Mouse (Mus musculus): Measurements from ENCODE around the gene Snrnp35. TPM values are rescaled to one million over a fixed set of nuclear protein-coding genes. Genes with fewer than 3 reads are reported as not detected.
"Not testable (repeated sequence)": the region's sequence is repeated elsewhere in the genome, so short reads cannot be mapped to it uniquely, and the experiment has no call there.

The Snrnp35 gene
- polyA plus RNA-seq, 1 experiment from 2014 or later: 6.5 TPM

DNA sequence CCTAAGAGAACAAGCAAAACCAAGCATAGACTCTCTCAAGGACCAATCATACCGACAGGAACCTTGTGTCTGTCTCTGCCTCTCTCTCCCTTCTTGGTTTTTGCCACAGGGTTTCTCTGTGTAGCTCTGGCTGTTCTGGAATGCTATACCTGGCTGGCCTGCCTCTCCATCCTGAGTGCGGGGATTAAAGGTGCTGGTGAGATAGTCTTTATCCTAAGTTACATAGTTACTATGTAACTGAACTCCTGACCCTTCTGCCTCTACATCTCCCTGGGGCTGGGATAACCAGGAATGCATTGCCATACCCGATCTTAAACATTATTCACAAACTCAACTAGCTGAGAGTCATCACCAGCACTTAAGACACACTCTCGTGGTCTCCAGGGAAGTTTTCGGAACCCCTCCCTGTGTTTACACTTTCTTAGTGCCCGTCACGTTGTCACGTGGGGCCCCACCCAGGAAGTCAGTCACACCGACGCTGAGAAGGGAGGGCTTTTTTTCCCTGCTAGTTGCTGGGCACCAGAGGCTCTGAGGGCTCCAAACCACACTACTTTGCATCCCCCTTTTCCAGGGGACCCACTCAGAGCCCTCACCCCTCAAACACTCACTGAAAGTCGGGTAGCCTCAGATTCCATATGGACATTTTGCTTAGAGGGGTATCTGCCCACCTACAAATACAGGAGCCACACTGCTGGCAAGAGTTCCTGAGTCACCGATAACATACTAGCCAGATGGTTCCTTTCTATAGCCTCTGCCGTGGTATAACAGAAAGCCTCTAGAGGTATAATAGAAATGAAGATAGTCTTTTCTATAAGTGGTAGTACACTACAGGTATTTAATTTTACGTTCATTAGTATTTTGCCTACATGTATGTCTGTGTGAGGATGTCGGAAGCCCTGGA lies 13.9 kb downstream of the Snrnp35 start:
- H3K27ac ChIP-seq (ENCODE audit: low read depth): peak overlapping the region; percentile 29; the same call in 1 of the 2 replicates
- whole genome bisulfite sequencing (ENCODE audit: insufficient replicate concordance): 37% methylated on average over 15 of the region's 15 CpGs

DNA sequence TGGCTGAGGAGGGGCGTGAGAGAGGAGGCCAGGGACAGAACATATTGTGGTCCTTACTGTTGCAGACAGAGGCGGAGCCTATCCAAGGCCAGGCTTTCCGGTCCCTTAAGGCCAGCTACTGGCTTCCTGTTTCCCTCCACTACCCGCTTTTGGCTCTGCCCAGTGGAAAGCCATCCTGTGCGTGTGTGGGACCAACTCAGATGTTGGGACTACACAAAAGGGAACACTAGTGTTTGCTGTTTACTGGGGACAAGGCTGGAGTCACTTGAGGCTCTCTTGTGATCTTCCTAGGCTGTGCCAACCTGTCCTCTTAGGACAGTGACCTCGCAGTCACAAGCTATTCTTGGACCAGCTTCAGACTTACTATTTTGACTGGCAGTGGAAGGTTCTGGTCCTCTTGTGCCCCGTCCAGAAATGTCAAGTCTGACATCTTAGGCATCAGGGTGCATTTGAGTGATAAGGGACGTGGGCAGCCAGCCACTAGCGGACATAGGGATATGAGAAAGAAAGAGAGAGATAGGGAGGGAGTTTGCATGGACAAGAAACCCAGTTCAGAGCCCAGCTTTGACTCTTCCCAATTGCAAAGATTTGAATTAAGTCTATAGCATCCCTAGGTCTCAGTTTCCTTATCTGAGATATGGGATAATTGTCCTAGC lies 15.4 kb downstream of the Snrnp35 start:
- 33% methylated on average over 9 of the region's 9 CpGs for WGBS (ENCODE audit: insufficient replicate concordance)
- H3K4me1 ChIP-seq (ENCODE audit: insufficient read depth): peaks cover 24% of the 10 kb centered on the region
- peak overlapping the region; percentile 24; the same call in 1 of the 2 replicates for H3K27ac ChIP-seq (ENCODE audit: low read depth)
- no peaks in the 10 kb centered on the region for H3K27me3 ChIP-seq (ENCODE audit: insufficient read depth, low read length)
- TF ChIP-seq CTCF (IDR thresholded peaks at IDR 0.05; ENCODE audit: low read depth) (no peak), EP300 (IDR thresholded peaks at IDR 0.05; ENCODE audit: low read depth) (no peak)
- DNase-seq (peak; percentile 35), ATAC-seq (peak; percentile 54)
- H3K9ac ChIP-seq (replicated peaks): no peak overlapping the region
- no peaks in the 10 kb centered on the region for H3K36me3 ChIP-seq (replicated peaks; ENCODE audit: insufficient read depth, low read length)
- 0 out of 2 replicates have a peak overlapping the region, but pooled peaks have one; percentile 0 for H3K4me2 ChIP-seq (ENCODE audit: low read depth, low read length)
- H3K4me3 ChIP-seq (ENCODE audit: low read depth, low read length): no peak overlapping the region
- no peaks in the 10 kb centered on the region for H3K9me3 ChIP-seq (ENCODE audit: low read length)

More for the DNA sequence above, 13.9 kb downstream of the Snrnp35 start:
- TF ChIP-seq EP300 (IDR thresholded peaks at IDR 0.05; ENCODE audit: low read depth) (no peak), CTCF (IDR thresholded peaks at IDR 0.05; ENCODE audit: low read depth) (no peak)
- H3K9ac ChIP-seq (replicated peaks): no peak overlapping the region; the same call in 1 of the 2 replicates
- no peak overlapping the region for H3K4me3 ChIP-seq (ENCODE audit: low read depth, low read length)
- 0 out of 2 replicates have a peak, but pooled peaks have one; percentile 35 for ATAC-seq
- peaks cover 24% of the 10 kb centered on the region for H3K4me1 ChIP-seq (ENCODE audit: insufficient read depth)
- peak; percentile 40 for DNase-seq
- H3K36me3 ChIP-seq (replicated peaks; ENCODE audit: insufficient read depth, low read length): no peaks in the 10 kb centered on the region
- H3K9me3 ChIP-seq (ENCODE audit: low read length): no peaks in the 10 kb centered on the region
- H3K4me2 ChIP-seq (ENCODE audit: low read depth, low read length): peak overlapping the region; percentile 48
- no peaks in the 10 kb centered on the region for H3K27me3 ChIP-seq (ENCODE audit: insufficient read depth, low read length)

- 0 out of 2 replicates have a peak overlapping the region, but pooled peaks have one; percentile 0 for H3K4me2 ChIP-seq (ENCODE audit: low read depth, low read length)
- H3K27me3 ChIP-seq (ENCODE audit: insufficient read depth, low read length): no peaks in the 10 kb centered on the region
- H3K9me3 ChIP-seq (ENCODE audit: low read length): no peaks in the 10 kb centered on the region
- 42% methylated on average over 5 of the region's 5 CpGs for WGBS (ENCODE audit: insufficient replicate concordance)
- no peak overlapping the region for H3K9ac ChIP-seq (replicated peaks)
- peak overlapping the region; percentile 24; the same call in 1 of the 2 replicates for H3K27ac ChIP-seq (ENCODE audit: low read depth)
- ATAC-seq (no peak), DNase-seq (no peak)
- no peak overlapping the region for H3K4me3 ChIP-seq (ENCODE audit: low read depth, low read length)
- no peak for TF ChIP-seq EP300 (IDR thresholded peaks at IDR 0.05; ENCODE audit: low read depth)
- no peak for TF ChIP-seq CTCF (IDR thresholded peaks at IDR 0.05; ENCODE audit: low read depth)
- H3K4me1 ChIP-seq (ENCODE audit: insufficient read depth): peaks cover 24% of the 10 kb centered on the region
- H3K36me3 ChIP-seq (replicated peaks; ENCODE audit: insufficient read depth, low read length): no peaks in the 10 kb centered on the region
These were observed 16.1 kb downstream of the Snrnp35 start for GRCm38 (mm10) chr5:124499001-124499400.

DNA sequence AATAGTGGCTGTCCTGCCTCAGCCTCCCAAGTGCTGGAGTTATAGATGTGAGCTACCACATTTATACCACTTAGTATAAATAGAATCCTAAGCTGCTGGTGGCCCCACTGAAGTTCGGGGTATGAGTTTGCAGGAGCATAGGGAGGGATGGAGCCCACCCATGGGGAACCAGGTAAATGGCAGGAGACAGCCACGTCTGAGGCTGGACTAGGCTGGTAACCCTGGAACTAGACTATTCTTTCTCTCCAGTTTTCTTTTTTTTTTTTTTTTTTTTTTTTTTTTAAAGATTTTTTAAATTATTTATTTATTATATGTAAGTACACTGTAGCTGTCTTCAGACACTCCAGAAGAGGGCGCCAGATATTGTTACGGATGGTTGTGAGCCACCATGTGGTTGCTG lies 17.1 kb downstream of the Snrnp35 start:
- not testable (repeated sequence) for H3K27ac ChIP-seq (ENCODE audit: low read depth); H3K9ac ChIP-seq (replicated peaks); ATAC-seq; H3K36me3 ChIP-seq (replicated peaks; ENCODE audit: insufficient read depth, low read length); H3K4me3 ChIP-seq (ENCODE audit: low read depth, low read length); H3K9me3 ChIP-seq (ENCODE audit: low read length); DNase-seq; H3K27me3 ChIP-seq (ENCODE audit: insufficient read depth, low read length); H3K4me2 ChIP-seq (ENCODE audit: low read depth, low read length)
- H3K4me1 ChIP-seq (ENCODE audit: insufficient read depth): peaks cover 24% of the 10 kb centered on the region
- 79% methylated on average over 2 of the region's 4 CpGs for WGBS (ENCODE audit: insufficient replicate concordance)

GRCm38 (mm10) chr5:124500573-124500972 lies 17.6 kb downstream of the Snrnp35 start:
- no peaks in the 10 kb centered on the region for H3K36me3 ChIP-seq (replicated peaks; ENCODE audit: insufficient read depth, low read length)
- TF ChIP-seq CTCF (IDR thresholded peaks at IDR 0.05; ENCODE audit: low read depth) (no peak), EP300 (IDR thresholded peaks at IDR 0.05; ENCODE audit: low read depth) (no peak)
- H3K4me3 ChIP-seq (ENCODE audit: low read depth, low read length): no peak overlapping the region
- DNase-seq: no peak
- no peaks in the 10 kb centered on the region for H3K27me3 ChIP-seq (ENCODE audit: insufficient read depth, low read length)
- 79% methylated on average over 3 of the region's 3 CpGs for WGBS (ENCODE audit: insufficient replicate concordance)
- H3K27ac ChIP-seq (ENCODE audit: low read depth): no peak overlapping the region
- H3K9ac ChIP-seq (replicated peaks): no peak overlapping the region
- no peaks in the 10 kb centered on the region for H3K9me3 ChIP-seq (ENCODE audit: low read length)
- H3K4me1 ChIP-seq (ENCODE audit: insufficient read depth): peaks cover 24% of the 10 kb centered on the region
- ATAC-seq: no peak
- no peak overlapping the region for H3K4me2 ChIP-seq (ENCODE audit: low read depth, low read length)

- WGBS (ENCODE audit: insufficient replicate concordance): 80% methylated on average over 10 of the region's 10 CpGs
- TF ChIP-seq CTCF (IDR thresholded peaks at IDR 0.05; ENCODE audit: low read depth): no peak
- no peak for TF ChIP-seq EP300 (IDR thresholded peaks at IDR 0.05; ENCODE audit: low read depth)
- DNase-seq (no peak), ATAC-seq (no peak)
- Histone ChIP-seq H3K9me3 (ENCODE audit: low read length) (no peaks in the 10 kb centered on the region), H3K27me3 (ENCODE audit: insufficient read depth, low read length) (no peaks in the 10 kb centered on the region), H3K4me2 (ENCODE audit: low read depth, low read length) (no peak overlapping the region), H3K9ac (replicated peaks) (no peak overlapping the region), H3K27ac (ENCODE audit: low read depth) (no peak overlapping the region), H3K4me3 (ENCODE audit: low read depth, low read length) (no peak overlapping the region), H3K36me3 (replicated peaks; ENCODE audit: insufficient read depth, low read length) (no peaks in the 10 kb centered on the region), H3K4me1 (ENCODE audit: insufficient read depth) (peaks cover 22% of the 10 kb centered on the region)
These were observed 18.6 kb downstream of the Snrnp35 start for GRCm38 (mm10) chr5:124501541-124501940.

Measured in liver, postnatal 0 days (tissue).